Mouse (Mus musculus) midbrain, embryonic 12.5 days (tissue): Measurements from ENCODE around the gene Klhl29. TPM values are rescaled to one million over a fixed set of nuclear protein-coding genes. Genes with fewer than 3 reads are reported as not detected.

Source experiments
- ATAC-seq: fragments of 200-750 bp; cut with Nextera tagmentation; 2 replicates; pipeline ENCODE4 v1.8.0; 2017; ENCODE audit warnings: low read depth, moderate TSS enrichment, moderate library complexity; ENCODE audit not compliant: low FRiP score
- H3K27ac ChIP-seq: fragments of 300-500 bp; sonication (generic); replicated peaks from 2 replicates; pipeline ENCODE4 v1.5.1; 2016; ENCODE audit warnings: mild to moderate bottlenecking
- H3K27me3 ChIP-seq: fragments of 300-500 bp; sonication (generic); 2 replicates; pipeline ENCODE4 v1.6.1; 2016; ENCODE audit warnings: mild to moderate bottlenecking
- H3K36me3 ChIP-seq: fragments of 300-500 bp; sonication (generic); 2 replicates; pipeline ENCODE4 v1.6.1; 2016
- H3K4me1 ChIP-seq: fragments of 300-500 bp; sonication (generic); 2 replicates; pipeline ENCODE4 v1.6.1; 2016
- H3K4me2 ChIP-seq: fragments of 300-500 bp; sonication (generic); replicated peaks from 2 replicates; pipeline ENCODE4 v1.6.1; 2016; ENCODE audit warnings: mild to moderate bottlenecking, moderate library complexity
- H3K4me3 ChIP-seq: fragments of 300-500 bp; sonication (generic); 2 replicates; pipeline ENCODE4 v1.5.1; 2016; ENCODE audit warnings: mild to moderate bottlenecking
- H3K9ac ChIP-seq: fragments of 300-500 bp; sonication (generic); replicated peaks from 2 replicates; pipeline ENCODE4 v1.6.1; 2016; ENCODE audit warnings: mild to moderate bottlenecking, moderate library complexity
- H3K9me3 ChIP-seq: fragments of 300-500 bp; sonication (generic); 2 replicates; pipeline ENCODE4 v1.6.1; 2016; ENCODE audit warnings: mild to moderate bottlenecking
- WGBS: fragments of 180-500 bp; shearing (Covaris S2); methylation state at CpG from one replicate; pipeline ENCODE4 v1.1.7; 2016; 5-methylcytosine and 5-hydroxymethylcytosine counted together
- polyA plus RNA-seq: library from polyadenylated mRNA; unstranded; fragments of >200 nt; fragmentation: Nextera tagmentation; extraction: Ambion mirVana; gene quantifications from 2 replicates; pipeline ENCODE4 v1.2.1, GENCODE M21; 2016

Gene Klhl29
- polyA plus RNA-seq, 1 experiment from 2014 or later, result 4.1 TPM

GRCm38 (mm10) chr12:5321017-5321416 is 54.5 kb downstream of the Klhl29 start:
- WGBS, result 98% methylated on average over 3 of the region's 3 CpGs
- Histone ChIP-seq H3K27ac (no peak overlapping the region), H3K27me3 (no peaks in the 10 kb centered on the region)

GRCm38 (mm10) chr12:5319359-5319973 is 56.0 kb downstream of the Klhl29 start:
- no peak overlapping the region for H3K4me3 ChIP-seq
- WGBS, result 38% methylated on average over 12 of the region's 12 CpGs
- peaks cover 7% of the 10 kb centered on the region for H3K4me1 ChIP-seq
- H3K9ac ChIP-seq, result no peak overlapping the region
- no peak for ATAC-seq
- H3K9me3 ChIP-seq, result no peaks in the 10 kb centered on the region
- H3K27me3 ChIP-seq, result no peaks in the 10 kb centered on the region
- no peak overlapping the region for H3K4me2 ChIP-seq
- H3K27ac ChIP-seq, result no peak overlapping the region
- no peaks in the 10 kb centered on the region for H3K36me3 ChIP-seq

More at GRCm38 (mm10) chr12:5321017-5321416, 54.5 kb downstream of the Klhl29 start:
- no peak overlapping the region for H3K4me2 ChIP-seq
- no peak overlapping the region for H3K9ac ChIP-seq
- ATAC-seq, result no peak
- no peaks in the 10 kb centered on the region for H3K9me3 ChIP-seq
- H3K4me3 ChIP-seq, result no peak overlapping the region
- H3K4me1 ChIP-seq, result peaks cover 7% of the 10 kb centered on the region
- no peaks in the 10 kb centered on the region for H3K36me3 ChIP-seq

- WGBS, result 91% methylated on average over 9 of the region's 9 CpGs
- Histone ChIP-seq H3K9me3 (no peaks in the 10 kb centered on the region), H3K4me3 (no peak overlapping the region), H3K9ac (no peak overlapping the region), H3K4me1 (peaks cover 7% of the 10 kb centered on the region), H3K4me2 (no peak overlapping the region), H3K36me3 (no peaks in the 10 kb centered on the region), H3K27ac (no peak overlapping the region), H3K27me3 (no peaks in the 10 kb centered on the region)
- no peak for ATAC-seq
These were observed 59.4 kb downstream of the Klhl29 start for GRCm38 (mm10) chr12:5316029-5316567.

- H3K36me3 ChIP-seq, result no peaks in the 10 kb centered on the region
- H3K9ac ChIP-seq, result no peak overlapping the region
- 93% methylated on average over 2 of the region's 2 CpGs for WGBS
- ATAC-seq, result no peak
- no peak overlapping the region for H3K27ac ChIP-seq
- H3K9me3 ChIP-seq, result no peaks in the 10 kb centered on the region
- no peaks in the 10 kb centered on the region for H3K27me3 ChIP-seq
- no peaks in the 10 kb centered on the region for H3K4me1 ChIP-seq
- no peak overlapping the region for H3K4me3 ChIP-seq
- no peak overlapping the region for H3K4me2 ChIP-seq
These were observed 67.6 kb downstream of the Klhl29 start for GRCm38 (mm10) chr12:5307923-5308322.

- no peak overlapping the region for H3K27ac ChIP-seq
- no peaks in the 10 kb centered on the region for H3K9me3 ChIP-seq
- no peak overlapping the region for H3K4me3 ChIP-seq
- no peaks in the 10 kb centered on the region for H3K36me3 ChIP-seq
- no peak overlapping the region for H3K4me2 ChIP-seq
- H3K9ac ChIP-seq, result no peak overlapping the region
- no peaks in the 10 kb centered on the region for H3K4me1 ChIP-seq
- WGBS, result 61% methylated on average over 1 of the region's 1 CpGs
- ATAC-seq, result no peak
- no peaks in the 10 kb centered on the region for H3K27me3 ChIP-seq
These were observed 70.0 kb downstream of the Klhl29 start for GRCm38 (mm10) chr12:5305466-5305865.

GRCm38 (mm10) chr12:5303912-5304311 is 71.6 kb downstream of the Klhl29 start:
- no peak overlapping the region for H3K4me3 ChIP-seq
- no peaks in the 10 kb centered on the region for H3K27me3 ChIP-seq
- H3K36me3 ChIP-seq, result no peaks in the 10 kb centered on the region
- 90% methylated on average over 5 of the region's 5 CpGs for WGBS
- no peaks in the 10 kb centered on the region for H3K9me3 ChIP-seq
- H3K9ac ChIP-seq, result no peak overlapping the region
- no peaks in the 10 kb centered on the region for H3K4me1 ChIP-seq
- no peak overlapping the region for H3K27ac ChIP-seq
- no peak overlapping the region for H3K4me2 ChIP-seq
- no peak for ATAC-seq

- no peak overlapping the region for H3K9ac ChIP-seq
- no peak overlapping the region for H3K4me3 ChIP-seq
- no peak overlapping the region for H3K4me2 ChIP-seq
- H3K4me1 ChIP-seq, result no peaks in the 10 kb centered on the region
- no peak overlapping the region for H3K27ac ChIP-seq
- no peaks in the 10 kb centered on the region for H3K36me3 ChIP-seq
- 79% methylated on average over 4 of the region's 4 CpGs for WGBS
- no peaks in the 10 kb centered on the region for H3K9me3 ChIP-seq
- no peaks in the 10 kb centered on the region for H3K27me3 ChIP-seq
- ATAC-seq, result peak; percentile 60; the same call in 1 of the 2 replicates
These were observed 72.4 kb downstream of the Klhl29 start for GRCm38 (mm10) chr12:5303100-5303499.

GRCm38 (mm10) chr12:5301841-5302240 is 73.6 kb downstream of the Klhl29 start:
- Histone ChIP-seq H3K9me3 (no peaks in the 10 kb centered on the region), H3K27me3 (no peaks in the 10 kb centered on the region), H3K36me3 (no peaks in the 10 kb centered on the region), H3K4me3 (no peak overlapping the region), H3K4me2 (no peak overlapping the region), H3K27ac (no peak overlapping the region), H3K4me1 (no peaks in the 10 kb centered on the region), H3K9ac (no peak overlapping the region)
- ATAC-seq, result no peak
- WGBS, result 78% methylated on average over 5 of the region's 5 CpGs

- 78% methylated on average over 7 of the region's 7 CpGs for WGBS
- Histone ChIP-seq H3K9ac (no peak overlapping the region), H3K4me1 (no peaks in the 10 kb centered on the region), H3K27ac (no peak overlapping the region), H3K36me3 (no peaks in the 10 kb centered on the region), H3K27me3 (no peaks in the 10 kb centered on the region), H3K9me3 (no peaks in the 10 kb centered on the region), H3K4me2 (no peak overlapping the region), H3K4me3 (no peak overlapping the region)
- no peak for ATAC-seq
These were observed 79.1 kb downstream of the Klhl29 start for GRCm38 (mm10) chr12:5296422-5296821.

- Histone ChIP-seq H3K4me3 (no peak overlapping the region), H3K4me1 (no peaks in the 10 kb centered on the region), H3K9ac (no peak overlapping the region), H3K27ac (no peak overlapping the region), H3K4me2 (no peak overlapping the region), H3K9me3 (no peaks in the 10 kb centered on the region), H3K36me3 (no peaks in the 10 kb centered on the region), H3K27me3 (no peaks in the 10 kb centered on the region)
- no peak for ATAC-seq
- WGBS, result 91% methylated on average over 7 of the region's 7 CpGs
These were observed 83.2 kb downstream of the Klhl29 start for GRCm38 (mm10) chr12:5292316-5292715.

GRCm38 (mm10) chr12:5285579-5285978 is 89.9 kb downstream of the Klhl29 start:
- Histone ChIP-seq H3K9ac (no peak overlapping the region), H3K27me3 (no peaks in the 10 kb centered on the region), H3K27ac (no peak overlapping the region), H3K4me1 (no peaks in the 10 kb centered on the region), H3K4me2 (no peak overlapping the region), H3K4me3 (no peak overlapping the region), H3K9me3 (no peaks in the 10 kb centered on the region), H3K36me3 (no peaks in the 10 kb centered on the region)
- WGBS, result 89% methylated on average over 11 of the region's 11 CpGs
- ATAC-seq, result no peak

- 88% methylated on average over 6 of the region's 6 CpGs for WGBS
- Histone ChIP-seq H3K9me3 (no peaks in the 10 kb centered on the region), H3K4me2 (no peak overlapping the region), H3K36me3 (no peaks in the 10 kb centered on the region), H3K27ac (no peak overlapping the region), H3K4me3 (no peak overlapping the region), H3K27me3 (no peaks in the 10 kb centered on the region), H3K4me1 (peaks cover under 1% of the 10 kb centered on the region; the same call in 1 of the 2 replicates), H3K9ac (no peak overlapping the region)
- no peak for ATAC-seq
These were observed 90.5 kb downstream of the Klhl29 start for GRCm38 (mm10) chr12:5284961-5285360.

- Histone ChIP-seq H3K9me3 (no peaks in the 10 kb centered on the region), H3K27ac (no peak overlapping the region), H3K27me3 (no peaks in the 10 kb centered on the region), H3K36me3 (no peaks in the 10 kb centered on the region), H3K9ac (no peak overlapping the region), H3K4me3 (no peak overlapping the region), H3K4me2 (no peak overlapping the region), H3K4me1 (peaks cover 6% of the 10 kb centered on the region; the same call in 1 of the 2 replicates)
- WGBS, result 63% methylated on average over 2 of the region's 2 CpGs
- ATAC-seq, result no peak
These were observed 91.8 kb downstream of the Klhl29 start for GRCm38 (mm10) chr12:5283654-5284053.
